Mouse (Mus musculus): ENCODE data around the gene Mdm2. TPM values are rescaled to one million over a fixed set of nuclear protein-coding genes. Genes with fewer than 3 reads are reported as not detected.
"Not testable (repeated sequence)": the region's sequence is repeated elsewhere in the genome, so short reads cannot be mapped to it uniquely, and the experiment has no call there.

The Mdm2 gene
- total RNA-seq, 2 experiments from 2014 or later: 44.0 to 68.6 TPM

DNA sequence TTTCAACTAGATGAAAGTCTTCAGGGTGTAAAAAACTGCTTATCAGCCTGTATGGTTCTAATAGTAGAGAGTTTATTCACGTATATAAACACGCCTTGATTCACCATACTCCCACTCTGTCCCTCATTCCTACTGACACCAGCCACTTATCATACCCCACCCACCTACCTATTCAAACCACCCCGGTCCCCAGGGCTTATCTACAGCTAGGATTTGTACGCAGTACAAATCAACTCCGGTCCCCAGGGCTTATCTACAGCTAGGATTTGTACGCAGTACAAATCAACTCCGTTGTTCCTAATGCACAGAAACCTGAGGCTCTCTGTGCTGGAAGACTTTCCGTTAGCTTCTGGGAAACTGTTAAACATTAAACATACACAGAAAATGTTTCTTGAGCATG, 23.1 kb upstream of the Mdm2 start:
- not testable (repeated sequence) for ATAC-seq (replicated peaks; ENCODE audit: poor library complexity)

DNA sequence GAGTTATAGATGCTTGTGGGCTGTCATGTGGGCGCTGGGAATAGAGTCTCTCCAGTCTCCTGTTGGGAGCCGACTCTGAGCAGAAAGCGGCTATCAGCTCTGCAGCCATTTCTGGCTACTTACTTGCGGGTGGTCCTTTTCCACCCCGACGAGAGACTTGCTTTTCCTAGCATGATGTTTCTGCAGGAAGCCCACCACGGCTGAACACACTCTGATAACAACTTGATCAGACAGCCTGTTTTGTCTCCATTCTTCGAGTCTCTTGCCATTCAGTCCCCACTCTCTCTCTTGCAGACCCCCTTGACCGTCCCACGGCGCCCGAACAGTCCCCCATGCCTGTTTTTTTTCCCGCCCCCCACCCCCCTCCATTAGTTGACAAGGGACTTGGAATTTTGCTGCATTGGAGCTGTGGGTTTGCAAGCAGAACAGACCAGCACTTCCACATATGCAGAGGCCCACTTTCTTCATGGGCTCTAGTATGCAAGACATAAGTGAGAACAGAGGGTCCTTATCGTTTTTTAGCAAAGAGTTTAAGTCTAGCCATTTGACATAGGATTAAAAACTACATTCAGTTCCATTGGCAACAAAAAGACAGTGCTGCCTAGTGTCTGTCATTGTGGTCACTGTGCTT, 22.5 kb upstream of the Mdm2 start:
- no peak for ATAC-seq (replicated peaks; ENCODE audit: poor library complexity)

DNA sequence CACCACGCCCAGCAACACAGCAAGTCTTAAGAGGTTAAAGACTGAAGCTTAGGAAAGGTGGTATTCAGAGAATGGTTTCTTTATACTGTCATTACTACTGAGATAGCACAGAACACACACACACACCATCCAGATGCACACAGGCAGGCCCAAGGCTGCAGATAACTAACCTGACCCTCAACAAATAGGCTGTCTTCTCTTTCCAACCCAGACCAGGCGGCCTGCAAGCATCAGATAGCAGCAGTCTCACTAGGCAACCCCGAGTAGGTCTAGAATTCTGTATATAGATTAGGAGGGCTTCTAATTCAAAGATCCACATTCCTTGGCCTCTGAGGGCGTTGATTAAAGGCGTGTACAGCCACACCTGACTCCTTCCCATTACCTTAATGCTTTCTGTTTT, 21.6 kb upstream of the Mdm2 start:
- ATAC-seq (replicated peaks; ENCODE audit: poor library complexity): peak; percentile 86

DNA sequence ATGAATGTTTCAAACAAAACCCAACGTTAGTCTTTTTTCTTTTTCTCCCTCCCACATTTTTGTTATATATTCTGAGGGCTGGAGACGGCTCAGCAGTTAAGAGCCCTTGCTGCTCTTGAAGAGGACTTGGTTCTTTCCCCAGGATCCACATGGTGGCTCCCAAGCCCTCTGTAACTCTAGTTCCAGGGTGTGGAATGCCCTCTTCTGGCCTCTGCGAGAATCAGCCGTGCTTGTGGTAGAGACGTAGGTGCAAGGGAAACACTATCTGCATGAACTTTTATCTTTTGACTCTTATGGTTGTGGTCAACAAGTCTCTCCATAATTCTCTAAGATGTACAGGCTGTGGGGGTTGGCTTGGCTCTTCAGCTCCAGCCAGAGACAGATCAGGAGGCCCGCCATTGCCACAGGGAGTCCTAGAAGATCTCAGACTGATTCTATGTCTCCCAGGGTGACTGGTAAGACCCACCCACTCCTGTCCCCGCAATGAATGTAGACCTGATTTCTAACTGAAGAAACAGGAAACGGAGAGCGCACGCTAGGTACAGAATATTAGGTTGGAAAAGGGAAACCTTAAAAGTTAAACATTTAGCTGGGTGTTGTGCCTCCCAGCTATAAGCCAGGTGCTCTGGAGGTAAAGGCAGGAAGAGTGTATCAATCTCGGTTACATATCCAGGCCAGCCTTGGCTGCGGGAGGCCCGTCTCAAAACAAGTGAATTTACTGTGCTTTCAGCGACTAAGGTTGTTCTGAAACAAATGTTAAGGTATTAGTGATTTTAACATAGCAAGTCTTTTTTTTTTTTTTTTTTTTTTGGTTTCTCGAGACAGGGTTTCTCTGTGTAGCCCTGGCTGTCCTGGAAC, 20.9 kb upstream of the Mdm2 start:
- ATAC-seq (replicated peaks; ENCODE audit: poor library complexity): peak; percentile 77

DNA sequence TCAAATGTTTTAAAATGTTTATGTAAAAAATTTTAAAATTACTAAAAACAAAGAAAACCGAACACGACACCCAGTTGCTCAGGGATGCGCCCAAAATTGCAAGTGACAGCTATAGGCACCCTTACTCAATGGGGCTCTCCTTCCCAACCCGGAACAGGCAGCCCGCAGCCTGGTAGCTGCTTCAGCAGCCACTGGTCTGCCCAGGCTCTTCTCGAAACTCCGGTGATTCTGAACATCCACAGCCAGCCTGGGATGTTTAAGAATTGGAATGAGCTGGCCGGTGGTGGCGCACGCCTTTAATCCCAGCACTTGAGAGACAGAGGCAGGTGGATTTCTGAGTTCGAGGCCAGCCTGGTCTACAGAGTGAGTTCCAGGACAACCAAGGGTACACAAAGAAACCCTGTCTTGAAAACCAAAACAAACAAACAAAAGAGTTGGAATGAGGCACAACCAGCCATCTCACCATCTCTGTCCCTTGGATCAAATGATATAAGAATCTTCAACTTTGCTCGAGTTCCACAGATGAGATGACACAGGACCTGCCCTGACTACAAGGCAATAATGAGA, 20.2 kb upstream of the Mdm2 start:
- no peak for ATAC-seq (replicated peaks; ENCODE audit: poor library complexity)

DNA sequence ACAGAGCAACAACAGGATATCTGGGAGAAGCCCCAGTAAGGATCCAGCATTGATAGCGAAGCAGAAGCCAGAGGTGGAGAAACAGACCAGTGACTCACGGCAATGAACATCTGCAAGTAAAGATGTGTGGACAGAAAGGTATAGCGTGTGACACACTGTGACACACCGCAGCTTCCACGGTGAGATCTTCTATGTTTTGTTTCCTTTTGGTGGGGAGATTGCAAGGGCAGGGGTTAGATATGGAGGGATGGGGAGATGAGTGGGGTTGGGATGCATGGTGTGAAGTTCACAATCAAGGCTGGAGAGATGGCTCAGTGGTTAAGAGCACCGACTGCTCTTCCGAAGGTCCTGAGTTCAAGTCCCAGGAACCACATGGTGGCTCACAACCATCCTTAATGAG, 19.6 kb upstream of the Mdm2 start:
- no peak for ATAC-seq (replicated peaks; ENCODE audit: poor library complexity)

DNA sequence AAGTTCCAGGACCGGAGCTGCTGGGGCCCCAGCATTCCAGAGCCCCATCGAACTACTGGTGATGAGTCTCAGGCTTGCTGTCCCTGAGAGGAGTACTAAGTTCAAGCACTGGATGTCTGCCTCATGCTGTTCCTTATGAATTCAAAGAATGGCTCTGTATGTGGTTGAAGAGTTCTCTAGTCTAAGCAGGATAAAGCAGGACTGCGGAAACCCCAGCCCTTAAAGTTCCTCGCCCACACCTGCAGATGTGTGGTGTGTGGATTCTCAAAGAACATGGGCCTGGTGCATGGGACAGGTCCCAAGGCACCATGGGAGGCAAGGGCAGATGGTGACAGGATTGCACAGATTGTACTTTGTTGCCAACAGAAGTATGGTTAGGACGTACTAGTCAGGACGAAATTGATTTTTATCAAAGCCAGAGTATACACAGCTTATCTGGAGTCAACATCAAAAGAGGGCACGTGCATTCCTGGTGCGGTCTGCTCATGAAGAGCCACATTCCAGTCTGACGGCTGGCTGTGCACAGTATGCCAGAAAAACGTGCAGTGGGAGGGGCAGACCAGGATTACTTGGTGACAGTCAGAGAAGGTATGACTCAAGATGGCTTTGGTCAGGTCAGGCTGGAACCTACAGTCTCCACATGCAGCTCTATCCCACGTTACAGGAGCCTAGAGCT, 18.7 kb upstream of the Mdm2 start:
- ATAC-seq (replicated peaks; ENCODE audit: poor library complexity): no peak

DNA sequence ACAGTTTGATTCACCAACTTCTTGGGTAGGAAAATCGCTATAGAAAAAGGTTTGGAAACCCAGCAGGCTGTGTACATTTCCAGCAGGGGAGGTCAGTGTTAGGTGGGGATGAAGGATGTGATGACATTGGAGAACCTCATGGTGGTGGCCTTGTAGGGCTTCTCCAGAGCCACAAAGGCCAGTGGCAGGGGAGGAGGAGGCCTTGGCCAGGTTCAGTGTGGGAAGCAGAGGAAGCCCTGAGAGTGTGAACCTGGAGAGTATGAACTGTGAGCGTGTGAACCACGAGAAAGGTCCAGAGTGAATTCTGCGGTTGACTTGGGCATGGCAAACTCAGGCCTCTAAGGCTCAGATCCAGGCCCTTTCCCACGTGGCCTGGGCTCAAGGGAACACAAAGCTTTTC, 18.0 kb upstream of the Mdm2 start:
- ATAC-seq (replicated peaks; ENCODE audit: poor library complexity): no peak

DNA sequence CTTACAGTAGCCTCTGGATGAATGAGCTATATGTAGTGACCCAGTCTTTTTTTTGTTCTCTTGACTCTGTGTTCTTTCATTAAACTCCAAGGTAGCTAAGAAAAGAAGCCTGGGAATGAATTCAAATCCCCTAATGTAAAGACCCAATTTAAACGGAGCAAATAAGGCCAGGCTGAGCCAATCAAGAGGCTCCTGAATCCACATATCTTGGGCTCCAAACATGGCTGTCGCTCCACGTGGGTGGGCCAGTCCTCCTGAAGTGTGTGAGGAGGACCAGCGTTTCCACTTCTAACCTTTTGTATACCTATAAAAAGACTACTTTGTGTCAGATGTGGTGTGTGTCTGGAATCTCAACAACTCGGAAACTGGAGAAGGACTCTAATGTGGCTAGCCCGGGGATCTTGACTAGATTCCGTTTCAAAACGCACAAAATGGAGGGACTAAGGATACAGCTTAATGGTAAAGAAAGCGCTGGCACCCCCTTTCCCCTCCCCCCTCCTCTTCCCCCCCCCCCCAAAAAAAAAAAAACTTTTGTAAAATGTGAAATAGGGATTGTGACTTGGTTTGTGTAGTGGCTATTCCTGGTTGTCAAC, 17.1 kb upstream of the Mdm2 start:
- no peak for ATAC-seq (replicated peaks; ENCODE audit: poor library complexity)

DNA sequence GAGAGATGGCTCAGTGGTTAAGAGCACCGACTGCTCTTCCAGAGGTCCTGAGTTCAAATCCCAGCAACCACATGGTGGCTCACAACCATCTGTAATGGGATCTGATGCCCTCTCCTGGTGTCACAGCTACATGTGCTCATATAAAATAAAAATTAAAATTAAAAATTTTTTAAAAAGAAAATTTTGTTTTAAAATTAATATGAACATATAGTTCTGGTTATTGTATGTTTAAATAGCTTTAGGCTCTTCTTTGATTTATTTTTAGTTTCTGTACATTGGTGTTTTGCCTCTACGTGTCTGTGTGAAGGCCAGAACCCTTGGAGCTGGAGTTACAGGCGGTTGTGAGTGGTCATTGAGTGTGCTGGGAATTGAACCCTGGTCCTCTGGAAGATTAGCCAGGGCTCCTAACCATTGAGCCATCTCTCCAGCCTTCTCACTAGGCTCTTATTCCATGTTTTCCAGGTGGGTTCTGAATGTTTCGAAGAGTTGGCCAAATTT, 16.4 kb upstream of the Mdm2 start:
- ATAC-seq (replicated peaks; ENCODE audit: poor library complexity): no peak

DNA sequence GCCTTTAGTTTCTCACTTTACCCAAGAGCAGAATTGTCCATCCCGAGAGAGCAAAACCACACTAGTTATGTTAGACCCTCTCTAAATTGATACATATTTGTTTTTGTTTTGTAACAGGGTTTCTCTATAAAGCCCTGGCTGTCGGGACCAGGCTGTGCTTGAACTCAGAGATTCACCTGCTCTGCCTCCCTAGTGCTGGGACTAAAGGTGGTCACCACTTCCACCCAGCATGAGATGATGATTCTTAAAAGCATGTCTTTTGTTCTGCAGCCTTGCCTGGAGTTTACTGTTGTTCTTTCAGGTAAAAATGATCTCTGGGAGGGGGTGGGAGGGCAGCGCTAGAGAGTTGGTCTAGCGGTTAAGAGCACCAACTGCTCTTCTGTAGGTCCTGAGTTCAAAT, 15.8 kb upstream of the Mdm2 start:
- ATAC-seq (replicated peaks; ENCODE audit: poor library complexity): no peak

DNA sequence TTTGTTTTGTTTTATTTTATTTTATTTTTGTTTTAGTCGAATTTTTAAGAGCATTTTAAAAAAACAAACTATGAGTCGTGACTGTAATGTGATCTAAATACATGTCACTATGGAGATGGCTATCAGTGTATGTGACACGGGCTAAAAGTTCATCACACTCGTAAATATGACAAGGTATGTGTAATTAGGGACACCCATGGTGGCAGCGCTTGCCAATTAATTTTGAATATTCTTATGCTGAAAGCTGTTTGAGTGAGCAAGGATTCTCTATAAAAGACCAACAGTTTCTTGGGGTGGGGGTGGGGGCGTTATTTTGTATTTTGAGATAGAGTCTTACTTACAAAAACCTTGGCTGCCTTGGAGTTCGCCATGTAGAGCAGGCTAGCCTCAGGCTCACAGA, 15.1 kb upstream of the Mdm2 start:
- ATAC-seq (replicated peaks; ENCODE audit: poor library complexity): no peak

DNA sequence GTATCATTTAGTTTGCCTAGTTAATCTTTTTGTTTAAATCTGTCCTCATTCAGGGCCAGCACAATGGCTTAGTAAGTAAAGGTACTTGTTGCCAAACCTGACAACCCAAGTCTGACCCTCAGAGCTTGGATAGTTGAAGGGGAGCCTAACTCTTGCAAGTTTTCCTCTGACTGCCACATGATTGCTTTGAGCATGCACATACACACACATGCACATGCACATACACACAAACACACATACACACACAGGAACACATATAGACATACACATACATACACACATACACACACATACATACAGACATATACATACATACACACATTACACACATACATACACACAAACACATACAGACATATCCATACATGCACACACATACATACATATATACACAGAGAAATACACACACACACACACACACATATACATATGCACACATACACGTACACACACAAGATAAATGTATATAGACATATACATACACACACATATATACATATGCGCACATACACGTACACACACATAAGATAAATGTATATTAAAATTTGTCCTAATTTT, 14.3 kb upstream of the Mdm2 start:
- no peak for ATAC-seq (replicated peaks; ENCODE audit: poor library complexity)

DNA sequence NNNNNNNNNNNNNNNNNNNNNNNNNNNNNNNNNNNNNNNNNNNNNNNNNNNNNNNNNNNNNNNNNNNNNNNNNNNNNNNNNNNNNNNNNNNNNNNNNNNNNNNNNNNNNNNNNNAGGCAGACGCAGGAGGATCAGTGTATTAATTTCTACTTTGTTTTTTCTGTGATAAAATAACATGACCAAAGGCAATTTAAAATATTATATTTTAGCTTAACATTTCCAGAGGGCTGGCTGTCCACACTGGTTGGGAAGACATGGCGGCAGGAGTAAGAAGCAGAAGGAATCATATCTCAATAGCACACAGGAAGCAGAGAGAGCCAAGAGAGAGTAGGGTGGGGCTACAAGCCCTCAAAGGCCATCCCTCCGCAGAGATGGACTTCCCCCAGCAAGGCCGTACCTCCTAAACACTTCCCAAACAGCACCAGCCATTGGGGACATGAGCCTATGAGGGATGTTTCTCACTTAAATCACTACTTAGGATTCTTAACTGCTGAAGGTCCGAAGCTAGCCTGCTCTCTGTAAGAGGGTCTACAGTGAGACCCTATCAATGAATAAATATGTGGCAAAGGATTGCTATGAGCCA, 13.7 kb upstream of the Mdm2 start:
- 0 out of 2 replicates have a peak, but pooled peaks have one; percentile 31 for ATAC-seq (replicated peaks; ENCODE audit: poor library complexity)

DNA sequence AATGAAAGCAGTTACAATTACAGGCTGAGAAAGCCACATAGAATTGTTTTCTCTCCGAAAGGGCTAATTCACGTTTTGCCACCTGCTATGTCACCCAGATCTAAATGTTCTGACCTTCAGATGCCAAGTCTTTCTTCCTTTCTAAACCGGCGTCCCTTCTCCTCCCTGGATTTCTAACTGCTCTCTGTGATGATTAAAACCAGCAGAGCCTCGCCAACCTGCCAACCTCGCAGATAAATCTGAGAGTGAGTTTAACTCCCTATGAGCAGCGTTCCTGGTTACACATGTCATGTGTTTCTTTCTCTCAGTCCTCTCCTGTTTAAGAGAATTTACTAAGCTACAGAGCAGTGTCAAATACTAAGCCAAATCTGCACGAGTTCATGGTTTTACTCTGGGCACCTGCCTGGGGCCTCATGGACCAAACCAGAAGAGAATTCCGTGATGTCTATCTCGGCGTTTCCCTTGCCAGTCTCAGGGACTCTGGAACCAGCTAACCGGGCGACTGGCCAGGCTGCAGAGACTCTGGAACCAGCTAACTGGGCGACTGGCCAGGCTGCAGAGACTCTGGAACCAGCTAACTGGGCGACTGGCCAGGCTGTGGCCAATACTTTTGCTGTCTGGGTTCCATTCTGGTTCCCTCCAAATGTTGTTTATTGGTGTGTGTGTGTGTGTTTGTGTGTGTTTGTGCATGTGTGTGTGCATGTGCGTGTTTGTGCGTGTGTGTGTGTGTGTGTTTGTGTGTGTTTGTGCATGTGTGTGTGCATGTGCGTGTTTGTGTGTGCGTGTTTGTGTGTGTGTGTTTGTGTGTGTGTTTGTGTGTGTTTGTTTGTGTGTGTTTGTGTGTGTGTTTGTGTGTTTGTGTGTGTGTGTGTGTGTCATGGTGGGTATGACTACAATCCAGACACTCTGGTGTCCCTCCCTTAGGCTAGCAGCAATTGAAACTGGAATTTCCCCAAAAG, 7.9 kb upstream of the Mdm2 start:
- ATAC-seq (replicated peaks; ENCODE audit: poor library complexity): 0 out of 2 replicates have a peak, but pooled peaks have one; percentile 27

DNA sequence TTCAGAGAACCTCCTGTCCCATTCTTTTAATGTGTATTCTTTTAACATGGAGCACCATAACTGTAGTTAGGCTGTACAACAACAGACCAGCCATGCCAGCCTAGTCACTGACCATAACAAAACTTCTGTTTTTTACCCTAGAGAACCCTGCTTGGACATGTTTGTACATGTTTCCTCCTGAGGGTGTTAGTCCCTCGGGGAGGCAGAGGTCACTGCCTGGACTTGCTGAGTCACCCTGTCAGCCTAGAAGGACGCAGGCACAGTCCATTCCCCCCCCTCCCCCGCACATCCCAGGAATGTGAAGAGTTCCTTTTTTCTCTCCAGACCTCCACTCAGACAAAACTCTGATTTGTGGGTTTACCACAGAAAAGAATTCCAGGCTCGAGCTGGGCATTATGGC, 7.0 kb upstream of the Mdm2 start:
- ATAC-seq (replicated peaks; ENCODE audit: poor library complexity): 0 out of 2 replicates have a peak, but pooled peaks have one; percentile 34

DNA sequence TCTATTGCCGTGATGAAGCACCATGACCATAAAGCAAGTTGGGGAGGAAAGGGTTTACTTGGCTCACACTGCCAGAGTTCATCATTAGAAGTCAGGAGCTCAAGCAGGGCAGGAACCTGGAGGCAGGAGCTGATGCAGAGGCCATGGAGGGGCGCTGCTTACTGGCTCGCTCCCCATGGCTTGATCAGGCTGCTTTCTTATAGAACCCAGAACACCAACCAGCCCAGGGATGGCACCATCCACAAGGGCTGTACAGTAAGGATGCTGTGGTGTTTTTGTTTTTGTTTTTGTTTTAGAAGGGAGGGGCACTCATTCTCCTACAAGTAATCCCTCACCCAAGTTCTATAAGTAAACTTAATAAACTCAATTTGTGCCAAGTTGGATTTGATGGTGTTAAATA, 6.1 kb upstream of the Mdm2 start:
- ATAC-seq (replicated peaks; ENCODE audit: poor library complexity): no peak

DNA sequence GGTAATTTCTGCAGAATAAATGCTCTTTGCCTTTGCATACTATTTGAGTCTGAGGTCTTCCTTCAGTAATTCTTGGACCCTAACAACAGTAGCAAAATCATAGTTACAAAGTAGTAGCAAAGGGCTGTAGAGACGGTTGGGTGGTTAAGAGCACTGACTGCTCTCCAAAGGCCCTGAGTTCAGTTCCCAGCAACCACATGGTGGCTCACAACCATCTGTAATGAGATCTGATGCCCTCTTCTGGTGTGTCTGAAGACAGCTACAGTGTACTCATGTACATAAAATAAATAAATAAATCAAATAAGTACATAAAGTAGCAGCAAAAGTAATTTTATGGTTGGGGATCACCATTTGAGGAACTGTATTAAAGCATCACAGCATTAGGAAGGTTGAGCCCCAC, 5.1 kb upstream of the Mdm2 start:
- ATAC-seq (replicated peaks; ENCODE audit: poor library complexity): not testable (repeated sequence)

DNA sequence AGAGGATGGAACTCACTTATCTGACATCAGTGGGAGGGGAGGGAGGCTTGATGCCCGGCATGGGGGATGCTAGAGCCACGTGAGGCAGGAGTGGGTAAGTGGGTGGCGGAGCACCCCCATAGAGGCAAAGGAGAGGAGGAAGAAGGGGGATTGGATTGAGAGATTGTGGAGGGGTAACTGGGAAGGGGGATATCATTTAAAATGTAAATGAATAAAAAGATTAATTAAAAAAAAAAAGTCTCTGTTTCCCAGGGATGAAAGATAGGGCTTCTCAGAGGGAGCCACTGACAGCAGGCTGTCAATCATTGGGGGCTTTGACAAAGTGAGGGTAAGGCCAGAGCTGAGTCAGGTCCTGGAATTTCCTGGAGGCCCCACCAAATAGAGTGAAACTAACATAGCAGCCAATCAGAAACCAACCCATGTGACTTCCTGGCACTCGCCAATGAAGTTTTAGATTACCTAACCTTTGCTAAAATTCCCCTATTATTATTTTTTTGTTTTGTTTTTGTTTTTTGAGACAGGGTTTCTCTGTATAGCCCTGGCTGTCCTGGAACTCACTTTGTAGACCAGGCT, 4.5 kb upstream of the Mdm2 start:
- ATAC-seq (replicated peaks; ENCODE audit: poor library complexity): no peak
